Mouse (Mus musculus) left cerebral cortex, postnatal 4 days (tissue): ENCODE data around the gene Spef1. TPM values are rescaled to one million over a fixed set of nuclear protein-coding genes. Genes with fewer than 3 reads are reported as not detected.

Experiments used
- DNase-seq: peaks from one replicate; pipeline ENCODE4 v3.0.0-alpha.2; 2022
- intact Hi-C: fragments of 180-260 bp; cut with DNase I; formaldehyde crosslinking; loops from one replicate; pipeline ENCODE4 v1.15.1; 2025
- total RNA-seq, 2 experiments: library from RNA; stranded (reverse); gene quantifications; 2 replicates each; pipeline ENCODE4 v1.2.3; 2021

Gene Spef1
- total RNA-seq, 2 experiments from 2014 or later, result 25.2 to 31.6 TPM

GRCm38 (mm10) chr2:131175945-131176309, 11.2 kb downstream of the Spef1 start:
- intact Hi-C loops, result no loop called here

GRCm38 (mm10) chr2:131175286-131175944, 11.7 kb downstream of the Spef1 start:
- DNase-seq, result no peak
- intact Hi-C loops, result no loop called here

More at GRCm38 (mm10) chr2:131175945-131176309, 11.2 kb downstream of the Spef1 start:
- DNase-seq, result no peak

GRCm38 (mm10) chr2:131174700-131175099, 12.4 kb downstream of the Spef1 start:
- peak; percentile 41 for DNase-seq
- intact Hi-C loops, result no loop called here

- no peak for DNase-seq
- intact Hi-C loops, result no loop called here
Measured at GRCm38 (mm10) chr2:131172322-131172721, 14.8 kb downstream of the Spef1 start.

- peak; percentile 60 for DNase-seq
Measured at GRCm38 (mm10) chr2:131171401-131172104, 15.5 kb downstream of the Spef1 start.

GRCm38 (mm10) chr2:131170936-131171335, 16.1 kb downstream of the Spef1 start:
- intact Hi-C loops, result no loop called here
- DNase-seq, result no peak

More at GRCm38 (mm10) chr2:131171401-131172104, 15.5 kb downstream of the Spef1 start:
- intact Hi-C loops, result no loop called here

GRCm38 (mm10) chr2:131168914-131169313, 18.2 kb downstream of the Spef1 start:
- intact Hi-C loops, result no loop called here

GRCm38 (mm10) chr2:131167984-131168383, 19.1 kb downstream of the Spef1 start:
- intact Hi-C loops, result no loop called here
- no peak for DNase-seq

More at GRCm38 (mm10) chr2:131168914-131169313, 18.2 kb downstream of the Spef1 start:
- no peak for DNase-seq

- DNase-seq, result no peak
- intact Hi-C loops, result no loop called here
Measured at GRCm38 (mm10) chr2:131166172-131166571, 20.9 kb downstream of the Spef1 start.

GRCm38 (mm10) chr2:131163924-131164323, 23.2 kb downstream of the Spef1 start:
- no peak for DNase-seq

GRCm38 (mm10) chr2:131160671-131161111, 26.4 kb downstream of the Spef1 start:
- intact Hi-C loops, result no loop called here
- DNase-seq, result no peak

More at GRCm38 (mm10) chr2:131163924-131164323, 23.2 kb downstream of the Spef1 start:
- intact Hi-C loops, result no loop called here

GRCm38 (mm10) chr2:131159938-131160581, 27.0 kb downstream of the Spef1 start, which contains the start of gene 1700037H04Rik:
1700037H04Rik (minus strand) TSS chr2:131160081.
- intact Hi-C loops, result no loop called here
- DNase-seq, result peak; percentile 98

- intact Hi-C loops, result no loop called here
Measured at GRCm38 (mm10) chr2:131159491-131159910, 27.6 kb downstream of the Spef1 start.

GRCm38 (mm10) chr2:131156987-131157386, 30.1 kb downstream of the Spef1 start:
- intact Hi-C loops, result no loop called here

More at GRCm38 (mm10) chr2:131159491-131159910, 27.6 kb downstream of the Spef1 start:
- no peak for DNase-seq

GRCm38 (mm10) chr2:131154036-131154435, 33.0 kb downstream of the Spef1 start:
- no peak for DNase-seq
- intact Hi-C loops, result no loop called here

More at GRCm38 (mm10) chr2:131156987-131157386, 30.1 kb downstream of the Spef1 start:
- no peak for DNase-seq

GRCm38 (mm10) chr2:131152166-131152730, 34.8 kb downstream of the Spef1 start:
- intact Hi-C loops, result no loop called here

GRCm38 (mm10) chr2:131149254-131149578, 37.9 kb downstream of the Spef1 start:
- DNase-seq, result no peak
- intact Hi-C loops, result no loop called here

More at GRCm38 (mm10) chr2:131152166-131152730, 34.8 kb downstream of the Spef1 start:
- DNase-seq, result no peak

- no peak for DNase-seq
- intact Hi-C loops, result no loop called here
Measured at GRCm38 (mm10) chr2:131148353-131149253, 38.5 kb downstream of the Spef1 start.

- intact Hi-C loops, result no loop called here
- no peak for DNase-seq
Measured at GRCm38 (mm10) chr2:131147043-131147365, 40.1 kb downstream of the Spef1 start.
